In genomic region chr1:76039029-76039655, GRCm38 (mm10) we compare ENCODE assay signal across 9 mouse cellular contexts.
DNase-seq lines count a peak whose midpoint lies in the region; ATAC-seq lines count a peak whose summit lies in the region.
"Had no signal": no experiment of that assay in that cellular context is flagged by ENCODE, and none has a peak within 500 bp of the region (broad histone marks: within the 10 kb centered on the region; RNA-seq: fewer than 3 reads in every experiment).

No protein-coding gene starts in this region.

- no peaks in the 10 kb centered on the region for H3K27me3 ChIP-seq in heart, embryonic 10.5 days (ENCODE audit: insufficient read depth, poor library complexity, severe bottlenecking)
- H3K27me3 ChIP-seq: limb, embryonic 12.5 days had no signal

- H3K27ac ChIP-seq in heart, embryonic 10.5 days = peak overlapping the region; percentile 62; the same call in 1 of the 2 replicates
- H3K27ac ChIP-seq: limb, embryonic 12.5 days had no signal

- 46% methylated on average over 4 of the region's 4 CpGs for WGBS in heart, embryonic 10.5 days

- H3K36me3 ChIP-seq in heart, embryonic 10.5 days = no peaks in the 10 kb centered on the region
- H3K36me3 ChIP-seq: limb, embryonic 12.5 days had no signal

- peaks cover 9% of the 10 kb centered on the region for H3K4me1 ChIP-seq in heart, embryonic 10.5 days
- H3K4me1 ChIP-seq: limb, embryonic 12.5 days had no signal

- no peak overlapping the region for H3K4me3 ChIP-seq in heart, embryonic 10.5 days
- H3K4me3 ChIP-seq: limb, embryonic 12.5 days had no signal

- peak; percentile 37 for DNase-seq in embryo, embryonic 10.5 days (ENCODE audit: low spot score)
- DNase-seq in embryo, embryonic 9.5 days (ENCODE audit: extremely low spot score) = no peak
- peak; percentile 47 for DNase-seq in cerebellum, adult 9-11 months
- peak; percentile 93 for DNase-seq in heart, embryonic 10.5 days (ENCODE audit: low spot score)
- peak; percentile 8 for DNase-seq in layer of hippocampus, adult 9-10 months (ENCODE audit: low spot score)
- DNase-seq in lung, postnatal 25 days (ENCODE audit: low spot score) = peak; percentile 82
- DNase-seq in urinary bladder, adult 2 months (ENCODE audit: low spot score) = no peak

- H3K9me3 ChIP-seq in heart, embryonic 10.5 days = no peaks in the 10 kb centered on the region
- H3K9me3 ChIP-seq: limb, embryonic 12.5 days had no signal

- no peak for ATAC-seq in monocyte, adult 5-6 weeks (replicated peaks; ENCODE audit: insufficient number of reproducible peaks, low FRiP score, low TSS enrichment, poor library complexity, severe bottlenecking)

Comparison
In these comparisons a context has a peak if more than half of its experiments do, and no peak if none do; other contexts are left out.
1. DNase-seq: peak in embryo, embryonic 10.5 days (single experiment), cerebellum, adult 9-11 months (single experiment), heart, embryonic 10.5 days (single experiment), layer of hippocampus, adult 9-10 months (single experiment) and lung, postnatal 25 days (single experiment); none in embryo, embryonic 9.5 days (single experiment) and urinary bladder, adult 2 months (single experiment).